Mouse (Mus musculus) heart, embryonic 14.5 days (tissue): ENCODE data around the gene Sirt3. TPM values are rescaled to one million over a fixed set of nuclear protein-coding genes. Genes with fewer than 3 reads are reported as not detected.
A peak's percentile ranks its signal among the peaks of the same experiment; 100 is the strongest.

Experiments used
- ATAC-seq: fragments of 200-750 bp; cut with Nextera tagmentation; 2 replicates; pipeline ENCODE4 v1.8.0; 2017; ENCODE audit warnings: low read depth, moderate TSS enrichment; ENCODE audit not compliant: insufficient number of reproducible peaks, insufficient read depth, low FRiP score
- H3K27ac ChIP-seq, 2 experiments: fragments of 200-500 bp in 1 of 2; fragments of 300-500 bp in 1 of 2; sonication (generic) in 1 of 2; replicated peaks in 1 of 2; 2 replicates each; pipeline ENCODE4 v1.5.1; 2012 to 2014; ENCODE audit warnings: low read depth in 2 of 2, low read length in 2 of 2, control low read depth in 1 of 2, mild to moderate bottlenecking in 1 of 2, mixed read lengths in 1 of 2; ENCODE audit not compliant: control insufficient read depth in 1 of 2, insufficient read depth in 1 of 2
- H3K27me3 ChIP-seq: fragments of 300-500 bp; sonication (generic); 2 replicates; pipeline ENCODE4 v1.6.1; 2014; ENCODE audit warnings: mild to moderate bottlenecking, low read length, control low read depth; ENCODE audit not compliant: control insufficient read depth, insufficient read depth
- H3K36me3 ChIP-seq: fragments of 300-500 bp; sonication (generic); 2 replicates; pipeline ENCODE4 v1.6.1; 2014; ENCODE audit warnings: mild to moderate bottlenecking, control low read depth, low read length, mixed read lengths; ENCODE audit not compliant: control insufficient read depth, insufficient read depth
- H3K4me1 ChIP-seq, 2 experiments: fragments of 200-500 bp in 1 of 2; fragments of 300-500 bp in 1 of 2; sonication (generic) in 1 of 2; 2 replicates each; pipeline ENCODE4 v1.6.1; 2012 to 2014; ENCODE audit warnings: low read length in 2 of 2, control low read depth in 1 of 2, mixed read lengths in 1 of 2; ENCODE audit not compliant: control insufficient read depth in 2 of 2, insufficient read depth in 2 of 2
- H3K4me2 ChIP-seq: fragments of 300-500 bp; sonication (generic); 2 replicates; pipeline ENCODE4 v1.6.1; 2014; ENCODE audit warnings: mild to moderate bottlenecking, low read length
- H3K4me3 ChIP-seq, 2 experiments: fragments of 200-500 bp in 1 of 2; fragments of 300-500 bp in 1 of 2; sonication (generic) in 1 of 2; 2 replicates each; pipeline ENCODE4 v1.5.1; 2012 to 2014; ENCODE audit warnings: low read length in 2 of 2, mild to moderate bottlenecking in 2 of 2, control low read depth in 1 of 2, low read depth in 1 of 2, moderate library complexity in 1 of 2; ENCODE audit not compliant: control insufficient read depth in 1 of 2, insufficient read depth in 1 of 2
- H3K9ac ChIP-seq: fragments of 300-500 bp; sonication (generic); 2 replicates; pipeline ENCODE4 v1.6.1; 2014; ENCODE audit warnings: mild to moderate bottlenecking, low read length
- H3K9me3 ChIP-seq: fragments of 300-500 bp; sonication (generic); 2 replicates; pipeline ENCODE4 v1.6.1; 2016; ENCODE audit warnings: low read length, control low read depth; ENCODE audit not compliant: control insufficient read depth
- WGBS: fragments of 180-500 bp; shearing (Covaris S2); extraction: QIAGEN DNeasy Blood & Tissue Kit; methylation state at CpG from one replicate; pipeline ENCODE4 v1.1.7; 2014; 5-methylcytosine and 5-hydroxymethylcytosine counted together
- polyA plus RNA-seq: library from polyadenylated mRNA; unstranded; fragments of >200 nt; fragmentation: Nextera tagmentation; extraction: Ambion mirVana; gene quantifications from 2 replicates; pipeline ENCODE4 v1.2.1, GENCODE M21; 2014

Sirt3 gene
- polyA plus RNA-seq, 1 experiment from 2014 or later: 48.4 TPM

GRCm38 (mm10) chr7:140821305-140821652 lies 60.8 kb downstream of the Sirt3 start:
- Histone ChIP-seq H3K27ac (no peak overlapping the region), H3K9ac (peak overlapping the region; percentile 64; the same call in 1 of the 2 replicates), H3K4me3 (peak overlapping the region; percentile 48 to 53; a peak in 3 of 4 replicates), H3K36me3 (no peaks in the 10 kb centered on the region), H3K9me3 (no peaks in the 10 kb centered on the region), H3K4me2 (peak overlapping the region; percentile 77), H3K27me3 (no peaks in the 10 kb centered on the region), H3K4me1 (peaks cover 0 to 6% of the 10 kb centered on the region in 2 experiments; a peak in 1 of 4 replicates)
- 51% methylated on average over 5 of the region's 5 CpGs for WGBS
- no peak for ATAC-seq

GRCm38 (mm10) chr7:140820173-140820572 lies 61.9 kb downstream of the Sirt3 start:
- ATAC-seq: no peak
- peaks cover 0 to 6% of the 10 kb centered on the region in 2 experiments; a peak in 1 of 4 replicates for H3K4me1 ChIP-seq
- WGBS: 63% methylated on average over 4 of the region's 4 CpGs
- no peak overlapping the region for H3K4me2 ChIP-seq
- no peak overlapping the region for H3K27ac ChIP-seq
- H3K36me3 ChIP-seq: no peaks in the 10 kb centered on the region
- no peaks in the 10 kb centered on the region for H3K9me3 ChIP-seq
- H3K4me3 ChIP-seq: no peak overlapping the region
- H3K9ac ChIP-seq: no peak overlapping the region
- no peaks in the 10 kb centered on the region for H3K27me3 ChIP-seq

Other genes with a start within 250 kb of the Sirt3 start
- not detected in 2 replicates for gene Olfr53, start 235.9 kb downstream of the Sirt3 start, polyA plus RNA-seq
- not detected in 2 replicates for gene Olfr539, start 222.4 kb downstream of the Sirt3 start, polyA plus RNA-seq
- gene Olfr45, start 200.4 kb downstream of the Sirt3 start, polyA plus RNA-seq: not detected in 2 replicates
- not detected in 2 replicates for gene Olfr541, start 185.0 kb downstream of the Sirt3 start, polyA plus RNA-seq
- gene Cyp2e1, start 118.6 kb downstream of the Sirt3 start, polyA plus RNA-seq: not detected in 2 replicates
- 0.31 TPM in 1 of 2 replicates, not detected in the other for gene Syce1, start 94.5 kb downstream of the Sirt3 start, polyA plus RNA-seq
- 0.75 and 0.86 TPM in 2 replicates for gene Zfp941, start 60.1 kb downstream of the Sirt3 start, polyA plus RNA-seq
- not detected in 2 replicates for gene Urah, start 47.3 kb downstream of the Sirt3 start, polyA plus RNA-seq
- gene Scgb1c1, start 36.8 kb downstream of the Sirt3 start, polyA plus RNA-seq: not detected in 2 replicates
- gene Odf3, start 34.5 kb downstream of the Sirt3 start, polyA plus RNA-seq: 0.12 TPM in 1 of 2 replicates, not detected in the other
- not detected in 2 replicates for gene Gm45785, start 26.0 kb downstream of the Sirt3 start, polyA plus RNA-seq
- gene Ric8a, start 25.4 kb downstream of the Sirt3 start, polyA plus RNA-seq: 40.5 and 42.8 TPM in 2 replicates
- gene Bet1l, start 24.7 kb downstream of the Sirt3 start, polyA plus RNA-seq: 35.0 and 39.5 TPM in 2 replicates
- gene Psmd13, start 341 bp downstream of the Sirt3 start, polyA plus RNA-seq: 55.4 and 120 TPM in 2 replicates
- 375 and 378 TPM in 2 replicates for gene Cox8b, start 18.1 kb upstream of the Sirt3 start, polyA plus RNA-seq
- gene Nlrp6, start 38.6 kb upstream of the Sirt3 start, polyA plus RNA-seq: not detected in 2 replicates
- 11.4 and 13.0 TPM in 2 replicates for gene Pgghg, start 59.1 kb upstream of the Sirt3 start, polyA plus RNA-seq
- gene Ifitm5, start 68.0 kb upstream of the Sirt3 start, polyA plus RNA-seq: 0.65 and 0.82 TPM in 2 replicates
- not detected in 2 replicates for gene Gm45717, start 73.6 kb upstream of the Sirt3 start, polyA plus RNA-seq
- 615 and 692 TPM in 2 replicates for gene Ifitm2, start 73.7 kb upstream of the Sirt3 start, polyA plus RNA-seq
- 7.4 and 8.3 TPM in 2 replicates for gene Ifitm1, start 84.9 kb upstream of the Sirt3 start, polyA plus RNA-seq
- 89.6 and 105 TPM in 2 replicates for gene Ifitm3, start 128.5 kb upstream of the Sirt3 start, polyA plus RNA-seq
- 0.43 and 0.97 TPM in 2 replicates for gene Ifitm6, start 135.6 kb upstream of the Sirt3 start, polyA plus RNA-seq
- not detected in 2 replicates for gene Gm17387, start 146.8 kb upstream of the Sirt3 start, polyA plus RNA-seq
- 0.27 and 0.66 TPM in 2 replicates for gene B4galnt4, start 178.8 kb upstream of the Sirt3 start, polyA plus RNA-seq
- gene Pkp3, start 195.9 kb upstream of the Sirt3 start, polyA plus RNA-seq: 0.23 TPM in 1 of 2 replicates, not detected in the other
- 2.8 TPM in 2 replicates for gene Sigirr, start 218.3 kb upstream of the Sirt3 start, polyA plus RNA-seq
- gene Ano9, start 235.5 kb upstream of the Sirt3 start, polyA plus RNA-seq: 0.34 TPM in 1 of 2 replicates, not detected in the other
- 51.8 and 65.6 TPM in 2 replicates for gene Ptdss2, start 240.1 kb upstream of the Sirt3 start, polyA plus RNA-seq